Mouse (Mus musculus) heart, adult 2 months (tissue): ENCODE results near the gene B020004J07Rik.

Experiments used
- CTCF ChIP-seq: fragments of 200-600 bp; IDR thresholded peaks from 2 replicates; pipeline ENCODE4 v1.8.1; 2022; ENCODE audit warnings: antibody characterized with exemption, mild to moderate bottlenecking, moderate library complexity
- EP300 ChIP-seq: fragments of 200-500 bp; IDR thresholded peaks from 2 replicates; pipeline ENCODE4 v1.6.1; 2011; ENCODE audit warnings: low read depth, low read length, control low read depth; ENCODE audit not compliant: insufficient read depth
- POLR2A ChIP-seq: fragments of 200-500 bp; IDR thresholded peaks from 2 replicates; pipeline ENCODE4 v1.6.1; 2011; ENCODE audit warnings: mild to moderate bottlenecking, low read depth, low read length, control low read depth; ENCODE audit not compliant: insufficient read depth

DNA sequence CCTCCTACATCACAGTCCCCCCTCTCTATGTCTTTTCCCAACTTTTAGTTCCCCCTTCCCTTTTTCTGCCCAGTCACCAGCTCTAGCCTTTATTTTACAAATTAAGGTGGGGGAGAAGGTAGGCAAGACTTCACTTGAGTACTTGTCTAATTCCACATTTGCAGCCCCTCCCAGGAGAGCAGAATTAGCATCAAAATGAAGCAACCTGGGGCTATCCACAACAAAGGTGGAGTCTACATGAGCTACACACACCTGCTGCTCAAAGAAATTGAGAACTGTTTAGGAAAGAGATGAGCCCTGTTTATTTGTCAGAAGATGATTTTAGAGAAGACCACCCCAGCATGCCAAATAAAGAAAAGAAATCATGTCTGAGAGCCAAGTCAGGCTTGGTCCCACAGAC lies 45.6 kb upstream of the B020004J07Rik start:
- TF ChIP-seq CTCF (no peak), EP300 (no peak), POLR2A (no peak)
